Mouse (Mus musculus) stomach, embryonic 14.5 days (tissue): ENCODE measurements at regions not wholly inside any gene's neighbourhood (a gene's known extent, or its start where the extent isn't known, plus 50 kb on each side); places are given as distances from the start of the nearest gene placed in this dataset.

Experiments used
- ATAC-seq: fragments of 200-750 bp; cut with Nextera tagmentation; 2 replicates; pipeline ENCODE4 v1.8.0; 2017; ENCODE audit warnings: low read depth, moderate TSS enrichment; ENCODE audit not compliant: insufficient number of reproducible peaks, insufficient read depth, low FRiP score
- H3K27ac ChIP-seq: fragments of 300-500 bp; sonication (generic); 2 replicates; pipeline ENCODE4 v1.5.1; 2014; ENCODE audit warnings: mild to moderate bottlenecking, low read length, moderate library complexity, mixed read lengths
- H3K27me3 ChIP-seq: fragments of 300-500 bp; sonication (generic); 2 replicates; pipeline ENCODE4 v1.6.1; 2014; ENCODE audit warnings: low read length, control low read depth, mixed read lengths; ENCODE audit not compliant: control insufficient read depth, insufficient read depth
- H3K36me3 ChIP-seq: fragments of 300-500 bp; sonication (generic); 2 replicates; pipeline ENCODE4 v1.6.1; 2014; ENCODE audit warnings: mild to moderate bottlenecking, control low read depth, low read length, moderate library complexity, mixed read lengths; ENCODE audit not compliant: control insufficient read depth, insufficient read depth
- H3K4me1 ChIP-seq: fragments of 300-500 bp; sonication (generic); 2 replicates; pipeline ENCODE4 v1.6.1; 2014; ENCODE audit warnings: low read length, control low read depth, mixed read lengths; ENCODE audit not compliant: control insufficient read depth, insufficient read depth
- H3K4me2 ChIP-seq: fragments of 300-500 bp; sonication (generic); replicated peaks from 2 replicates; pipeline ENCODE4 v1.6.1; 2014; ENCODE audit warnings: low read depth, low read length, control low read depth
- H3K4me3 ChIP-seq: fragments of 300-500 bp; sonication (generic); 2 replicates; pipeline ENCODE4 v1.5.1; 2014; ENCODE audit warnings: low read depth, low read length, control low read depth
- H3K9ac ChIP-seq: fragments of 300-500 bp; sonication (generic); replicated peaks from 2 replicates; pipeline ENCODE4 v1.6.1; 2014; ENCODE audit warnings: low read depth, mild to moderate bottlenecking, control low read depth, low read length, moderate library complexity, mixed read lengths
- H3K9me3 ChIP-seq: fragments of 300-500 bp; sonication (generic); 2 replicates; pipeline ENCODE4 v1.6.1; 2016; ENCODE audit warnings: low read depth, low read length, control low read depth; ENCODE audit not compliant: control insufficient read depth
- WGBS: fragments of 180-500 bp; shearing (Covaris S2); extraction: QIAGEN DNeasy Blood & Tissue Kit; methylation state at CpG from one replicate; pipeline ENCODE4 v1.1.7; 2014; 5-methylcytosine and 5-hydroxymethylcytosine counted together

DNA sequence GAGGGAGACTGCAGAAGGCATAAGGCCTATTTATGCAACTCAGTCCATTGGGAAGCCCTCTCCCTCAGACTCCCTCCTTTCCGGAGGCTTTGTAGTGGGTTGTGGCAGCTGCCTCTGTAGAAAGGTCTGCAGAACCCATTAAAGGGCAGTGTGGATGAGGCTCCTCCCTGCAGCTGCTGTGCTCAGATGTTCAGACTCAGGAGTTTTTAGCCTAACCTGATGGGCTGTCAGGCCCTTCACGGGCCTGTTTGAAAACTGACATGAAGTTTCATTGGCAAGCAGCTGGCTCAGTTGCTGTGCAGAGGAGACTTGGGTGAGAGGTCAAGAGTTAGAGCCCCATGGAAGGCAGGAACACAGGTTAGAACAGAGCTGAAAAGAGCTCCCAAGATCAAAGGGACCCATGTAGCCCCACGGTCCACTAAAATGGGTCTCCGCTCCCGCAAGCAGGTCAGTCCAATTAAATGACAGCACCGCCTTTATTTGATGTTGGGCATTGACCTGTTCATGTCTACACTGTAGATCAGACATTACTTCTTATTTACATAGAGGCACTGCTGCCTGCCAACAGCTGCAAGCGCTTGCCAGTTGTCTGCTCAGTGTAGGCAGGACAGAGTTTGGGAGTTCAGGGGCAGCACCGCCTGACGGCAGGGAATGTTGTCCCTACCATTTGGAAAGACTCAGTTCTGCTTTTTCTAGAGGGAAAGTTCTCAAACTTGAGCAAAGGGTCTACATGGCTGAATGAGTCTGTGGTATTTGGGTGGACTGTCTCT is 53.8 kb upstream of the Usp46 start:
- WGBS = 65% methylated on average over 9 of the region's 9 CpGs
- Histone ChIP-seq H3K9me3 (no peaks in the 10 kb centered on the region), H3K4me2 (no peak overlapping the region), H3K4me3 (no peak overlapping the region), H3K27ac (no peak overlapping the region), H3K4me1 (0 out of 2 replicates have a peak, but pooled peaks cover 4% of the 10 kb centered on the region), H3K27me3 (no peaks in the 10 kb centered on the region), H3K36me3 (no peaks in the 10 kb centered on the region), H3K9ac (no peak overlapping the region)
- no peak; the same call in 1 of the 2 replicates for ATAC-seq

DNA sequence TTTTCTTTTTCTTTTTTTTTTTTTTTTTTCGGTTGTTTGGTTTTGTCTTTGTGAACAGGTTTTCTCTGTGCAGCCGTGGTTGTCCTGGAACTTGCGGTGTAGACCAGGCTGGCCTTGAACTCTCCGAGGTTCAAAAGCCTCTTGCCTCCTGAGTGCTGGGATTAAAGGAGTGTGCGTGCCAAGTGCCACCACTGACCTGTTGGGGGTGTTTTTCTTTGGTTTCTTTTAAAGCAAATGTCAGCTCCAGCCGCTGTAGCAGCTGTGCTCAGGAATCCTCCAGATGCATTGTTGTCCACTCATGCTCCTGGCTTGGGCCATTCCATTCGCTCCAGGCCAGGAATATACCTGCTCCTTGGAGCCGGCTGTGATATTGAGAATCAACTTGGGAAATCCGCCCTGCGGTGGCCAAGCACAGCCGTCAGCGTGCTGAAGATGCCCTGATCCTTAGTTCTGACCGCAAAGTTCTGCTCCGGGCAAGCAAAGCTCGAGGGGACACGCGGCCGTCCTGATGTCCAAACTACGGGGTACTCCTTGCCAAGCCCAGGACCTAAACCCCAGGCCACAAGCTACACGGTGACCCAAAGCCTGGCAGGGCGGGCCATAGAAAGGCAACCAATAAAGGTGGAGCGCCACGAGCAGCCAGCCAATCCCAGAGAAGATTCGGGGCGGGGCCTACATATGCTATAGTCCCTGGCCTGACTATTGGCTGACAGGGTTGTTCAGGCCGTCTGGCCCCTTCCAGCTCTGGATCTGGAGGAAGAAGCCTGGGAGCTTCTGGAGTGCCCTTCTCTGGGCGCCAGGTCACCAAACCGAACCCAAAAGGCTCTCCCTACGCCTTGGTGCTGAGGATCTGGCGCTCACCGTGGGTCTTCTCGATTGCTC is 58.0 kb upstream of the Usp46 start:
- Histone ChIP-seq H3K27me3 (no peaks in the 10 kb centered on the region), H3K27ac (no peak overlapping the region), H3K4me1 (0 out of 2 replicates have a peak, but pooled peaks cover 4% of the 10 kb centered on the region), H3K9ac (no peak overlapping the region), H3K4me3 (peak overlapping the region; percentile 24; the same call in 1 of the 2 replicates), H3K36me3 (no peaks in the 10 kb centered on the region), H3K4me2 (0 out of 2 replicates have a peak overlapping the region, but pooled peaks have one; percentile 3), H3K9me3 (no peaks in the 10 kb centered on the region)
- WGBS = 61% methylated on average over 32 of the region's 32 CpGs
- ATAC-seq = peak; percentile 92

GRCm38 (mm10) chr5:74127518-74127917 is 59.3 kb upstream of the Usp46 start:
- Histone ChIP-seq H3K9ac (no peak overlapping the region), H3K27me3 (no peaks in the 10 kb centered on the region), H3K36me3 (no peaks in the 10 kb centered on the region), H3K4me1 (no peaks in the 10 kb centered on the region), H3K4me2 (no peak overlapping the region), H3K4me3 (no peak overlapping the region), H3K9me3 (no peaks in the 10 kb centered on the region), H3K27ac (no peak overlapping the region)
- 74% methylated on average over 6 of the region's 6 CpGs for WGBS
- ATAC-seq = no peak

- Histone ChIP-seq H3K9me3 (no peaks in the 10 kb centered on the region), H3K4me3 (no peak overlapping the region), H3K9ac (no peak overlapping the region), H3K4me1 (no peaks in the 10 kb centered on the region), H3K4me2 (no peak overlapping the region), H3K27me3 (no peaks in the 10 kb centered on the region), H3K27ac (no peak overlapping the region), H3K36me3 (no peaks in the 10 kb centered on the region)
- no peak for ATAC-seq
These were observed 61.4 kb upstream of the Usp46 start for GRCm38 (mm10) chr5:74129636-74130035.

GRCm38 (mm10) chr5:74132671-74133070 is 62.4 kb upstream of the Rasl11b start:
- Histone ChIP-seq H3K4me1 (0 out of 2 replicates have a peak, but pooled peaks cover 5% of the 10 kb centered on the region), H3K4me3 (no peak overlapping the region), H3K9ac (no peak overlapping the region), H3K4me2 (no peak overlapping the region), H3K27ac (no peak overlapping the region), H3K27me3 (no peaks in the 10 kb centered on the region), H3K9me3 (no peaks in the 10 kb centered on the region), H3K36me3 (no peaks in the 10 kb centered on the region)
- WGBS = 33% methylated on average over 8 of the region's 8 CpGs
- no peak for ATAC-seq

DNA sequence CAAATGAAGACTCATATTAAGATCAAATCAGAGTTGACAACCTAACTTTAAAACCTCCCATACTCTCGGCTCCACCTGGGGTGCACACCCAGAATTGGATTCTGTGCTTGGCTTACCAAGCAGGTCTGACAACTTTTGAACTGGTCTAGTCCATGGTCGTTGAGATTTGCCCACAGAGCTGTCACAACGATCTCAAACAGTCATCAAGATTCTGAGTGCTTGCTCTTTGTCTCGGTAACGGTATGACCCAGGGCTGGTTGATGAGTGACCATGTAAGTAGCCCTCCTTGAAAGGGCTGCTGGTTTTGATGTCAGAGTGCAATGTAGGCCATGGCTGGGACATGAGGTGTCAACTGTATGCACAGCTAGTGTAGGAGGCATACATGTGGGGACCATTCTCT is 58.7 kb upstream of the Rasl11b start:
- no peaks in the 10 kb centered on the region for H3K9me3 ChIP-seq
- H3K4me1 ChIP-seq = 0 out of 2 replicates have a peak, but pooled peaks cover 5% of the 10 kb centered on the region
- H3K27ac ChIP-seq = peak overlapping the region; percentile 16; the same call in 1 of the 2 replicates
- H3K27me3 ChIP-seq = no peaks in the 10 kb centered on the region
- no peak overlapping the region for H3K9ac ChIP-seq
- no peak overlapping the region for H3K4me3 ChIP-seq
- WGBS = 46% methylated on average over 5 of the region's 5 CpGs
- ATAC-seq = peak; percentile 68
- no peaks in the 10 kb centered on the region for H3K36me3 ChIP-seq
- H3K4me2 ChIP-seq = no peak overlapping the region

- Histone ChIP-seq H3K9me3 (no peaks in the 10 kb centered on the region), H3K4me1 (0 out of 2 replicates have a peak, but pooled peaks cover 5% of the 10 kb centered on the region), H3K4me2 (no peak overlapping the region), H3K27ac (peak overlapping the region; percentile 16; the same call in 1 of the 2 replicates), H3K36me3 (no peaks in the 10 kb centered on the region), H3K27me3 (no peaks in the 10 kb centered on the region), H3K9ac (no peak overlapping the region), H3K4me3 (no peak overlapping the region)
- peak; percentile 85 for ATAC-seq
- 18% methylated on average over 5 of the region's 5 CpGs for WGBS
These were observed 58.1 kb upstream of the Rasl11b start for GRCm38 (mm10) chr5:74136868-74137439.

- H3K9ac ChIP-seq = no peak overlapping the region
- 0 out of 2 replicates have a peak, but pooled peaks cover 6% of the 10 kb centered on the region for H3K4me1 ChIP-seq
- H3K27me3 ChIP-seq = no peaks in the 10 kb centered on the region
- no peak for ATAC-seq
- no peak overlapping the region for H3K4me2 ChIP-seq
- no peaks in the 10 kb centered on the region for H3K9me3 ChIP-seq
- H3K36me3 ChIP-seq = no peaks in the 10 kb centered on the region
- H3K27ac ChIP-seq = no peak overlapping the region
- no peak overlapping the region for H3K4me3 ChIP-seq
- WGBS = 82% methylated on average over 4 of the region's 4 CpGs
These were observed 51.1 kb upstream of the Rasl11b start for GRCm38 (mm10) chr5:74143994-74144393.
